18 mouse cellular contexts compared by ENCODE assay signal in the genomic region with DNA sequence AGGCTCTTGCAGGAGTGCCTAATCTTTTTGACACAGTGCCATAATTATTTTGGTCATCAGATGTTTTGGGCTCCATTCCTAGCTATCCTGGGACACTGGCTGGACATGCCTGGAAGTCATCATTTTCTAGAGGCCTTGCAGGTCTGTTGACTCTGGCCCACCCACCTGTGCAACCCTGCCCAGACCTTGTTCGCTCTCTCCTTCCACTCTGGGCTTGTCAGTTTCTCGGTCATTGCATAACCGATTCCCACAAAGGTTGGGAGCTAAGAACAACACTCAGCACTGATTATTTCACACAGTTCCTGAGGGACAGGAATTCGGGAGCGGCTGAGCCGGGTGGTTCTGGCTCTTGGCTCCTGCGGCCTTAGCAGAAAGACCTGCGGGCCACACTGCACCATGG.
DNase-seq lines count a peak whose midpoint lies in the region; ATAC-seq and TF ChIP-seq lines count a peak whose summit lies in the region.
"Had no signal": no experiment of that assay in that cellular context is flagged by ENCODE, and none has a peak within 500 bp of the region (broad histone marks: within the 10 kb centered on the region; RNA-seq: fewer than 3 reads in every experiment).

No protein-coding gene starts in this region.

- H3K79me2 ChIP-seq in heart, adult 2 months (replicated peaks; ENCODE audit: control insufficient read depth, insufficient read depth, low read length): no peaks in the 10 kb centered on the region

- no peak for TF ChIP-seq CTCF in heart, adult 2 months (IDR thresholded peaks at IDR 0.05)

- intact Hi-C loops in heart, adult 2 months (cut with DNase I): loop anchor here (5.0 kb wide), 1 partner anchor 66 kb away; no protein-coding TSS in a partner anchor
- intact Hi-C loops in heart, postnatal 36 days (cut with DNase I): no loop called here

- no peak for TF ChIP-seq POLR2A in heart, adult 2 months (IDR thresholded peaks at IDR 0.05; ENCODE audit: insufficient read depth, low read depth, low read length)

- ATAC-seq in intestine, embryonic 15.5 days: no peak
- ATAC-seq: intestine, embryonic 16.5 days; Patski had no signal

- no peak overlapping the region for H3K4me3 ChIP-seq in heart, adult 2 months
- H3K4me3 ChIP-seq in heart, embryonic 10.5 days: no peak overlapping the region
- no peak overlapping the region for H3K4me3 ChIP-seq in intestine, embryonic 15.5 days (replicated peaks)
- H3K4me3 ChIP-seq: limb, embryonic 12.5 days had no signal

- no peaks in the 10 kb centered on the region for H3K36me3 ChIP-seq in heart, adult 2 months (ENCODE audit: control insufficient read depth, insufficient read depth, low read length)
- H3K36me3 ChIP-seq in heart, embryonic 10.5 days: no peaks in the 10 kb centered on the region
- no peaks in the 10 kb centered on the region for H3K36me3 ChIP-seq in intestine, embryonic 15.5 days
- H3K36me3 ChIP-seq: limb, embryonic 12.5 days had no signal

- peaks cover 3% of the 10 kb centered on the region; the same call in 1 of the 2 replicates for H3K4me1 ChIP-seq in heart, adult 2 months (ENCODE audit: control insufficient read depth, insufficient read depth, low read length)
- H3K4me1 ChIP-seq in heart, embryonic 10.5 days: no peaks in the 10 kb centered on the region
- H3K4me1 ChIP-seq in intestine, embryonic 15.5 days (replicated peaks): no peaks in the 10 kb centered on the region
- H3K4me1 ChIP-seq: limb, embryonic 12.5 days had no signal

- peak; percentile 35 to 72 for DNase-seq in heart, adult 2 months
- no peak for DNase-seq in heart, embryonic 10.5 days (ENCODE audit: low spot score)
- DNase-seq in adipocyte (ENCODE audit: low spot score): peak; percentile 5
- DNase-seq in heart, postnatal 36 days: peak; percentile 27 to 54
- peak; percentile 76 for DNase-seq in lung, postnatal 36 days
- no peak for DNase-seq in c-Kit-positive CD71-positive TER-119-positive erythroid progenitor cells, embryonic 14.5 days (ENCODE audit: low spot score)
- no peak for DNase-seq in spleen, adult 12 weeks (ENCODE audit: low spot score)
- DNase-seq: cerebellum, postnatal 36 days; gastrocnemius, postnatal 25 days; kidney, postnatal 4 days; layer of hippocampus, postnatal 36 days; lung, embryonic 14.5 days; thymus, postnatal 4 days had no signal

- TF ChIP-seq EP300 in heart, adult 2 months (IDR thresholded peaks at IDR 0.05; ENCODE audit: insufficient read depth, low read depth, low read length): peak; percentile 84

- WGBS in heart, adult 2 months: 35% methylated on average over 8 of the region's 8 CpGs
- WGBS in heart, embryonic 10.5 days: 82% methylated on average over 8 of the region's 8 CpGs
- 89% methylated on average over 8 of the region's 8 CpGs for WGBS in intestine, embryonic 15.5 days

- no peaks in the 10 kb centered on the region for H3K27me3 ChIP-seq in heart, adult 2 months (ENCODE audit: control insufficient read depth, insufficient read depth, low read length)
- peaks cover 10% of the 10 kb centered on the region; the same call in 1 of the 2 replicates for H3K27me3 ChIP-seq in heart, embryonic 10.5 days (ENCODE audit: insufficient read depth, poor library complexity, severe bottlenecking)
- no peaks in the 10 kb centered on the region for H3K27me3 ChIP-seq in intestine, embryonic 15.5 days (replicated peaks)
- H3K27me3 ChIP-seq: limb, embryonic 12.5 days; Patski had no signal

- no peak overlapping the region for H3K9ac ChIP-seq in heart, adult 2 months (ENCODE audit: low read depth, low read length)
- H3K9ac ChIP-seq in intestine, embryonic 15.5 days: no peak overlapping the region
- H3K9ac ChIP-seq: limb, embryonic 12.5 days; lung, embryonic 14.5 days had no signal

- no peak overlapping the region for H3K4me2 ChIP-seq in intestine, embryonic 15.5 days (replicated peaks)
- H3K4me2 ChIP-seq: limb, embryonic 12.5 days; lung, embryonic 14.5 days; midbrain, embryonic 11.5 days had no signal

- H3K27ac ChIP-seq in heart, adult 2 months: peak overlapping the region; percentile 52
- H3K27ac ChIP-seq in heart, embryonic 10.5 days: no peak overlapping the region
- H3K27ac ChIP-seq in intestine, embryonic 15.5 days: no peak overlapping the region
- H3K27ac ChIP-seq: limb, embryonic 12.5 days had no signal

- H3K9me3 ChIP-seq in heart, embryonic 10.5 days: no peaks in the 10 kb centered on the region
- H3K9me3 ChIP-seq in intestine, embryonic 15.5 days: no peaks in the 10 kb centered on the region
- H3K9me3 ChIP-seq: limb, embryonic 12.5 days had no signal

Comparison
In these comparisons a context has a peak if more than half of its experiments do, and no peak if none do; other contexts are left out.
1. DNase-seq: peak in heart, adult 2 months (2 of 2), adipocyte (single experiment), heart, postnatal 36 days (2 of 2) and lung, postnatal 36 days (single experiment); none in heart, embryonic 10.5 days (single experiment), c-Kit-positive CD71-positive TER-119-positive erythroid progenitor cells, embryonic 14.5 days (single experiment) and spleen, adult 12 weeks (single experiment).